Mouse (Mus musculus): Measurements from ENCODE around the gene Cemip. TPM values are rescaled to one million over a fixed set of nuclear protein-coding genes. Genes with fewer than 3 reads are reported as not detected.

Cemip gene
- total and polyA plus RNA-seq, 3 experiments, result under 0.01 TPM; not detected in 2

GRCm38 (mm10) chr7:83892333-83892669, 194.0 kb downstream of the Cemip start:
- in situ Hi-C loops (cut with MboI; ENCODE audit: low pct_ligation_motif_present, low pct_unique_long_range_greater_than_20kb, low sequenced_read_pairs) (loop anchor here (25.0 kb wide), 1 partner anchor 230 kb away; no protein-coding TSS in a partner anchor), dilution Hi-C loops (cut with MboI; ENCODE audit: extremely low pct_ligation_motif_present, extremely low pct_unique_long_range_greater_than_20kb, low sequenced_read_pairs) (no loop called here)
- H3K4me1 ChIP-seq (ENCODE audit: control insufficient read depth in 1 of 2, insufficient read depth in 2 of 2), result peaks cover 0 to 49% of the 10 kb centered on the region in 2 experiments; a peak in 3 of 4 replicates
- H3K79me2 ChIP-seq (replicated peaks; ENCODE audit: control insufficient read depth, extremely low read depth, insufficient read depth, poor library complexity, severe bottlenecking), result peaks cover 24% of the 10 kb centered on the region
- H3K27ac ChIP-seq (ENCODE audit: insufficient read depth, low read depth), result peak overlapping the region; percentile 84
- peak overlapping the region; percentile 80 to 96 (median 88) for H3K4me3 ChIP-seq (replicated peaks in 1 of 3; ENCODE audit: low read depth in 2 of 3, low read length in 2 of 3, poor library complexity in 1 of 3)
- no peaks in the 10 kb centered on the region for H3K27me3 ChIP-seq (replicated peaks)
- peak overlapping the region; percentile 66 for H3K9ac ChIP-seq (ENCODE audit: insufficient read depth, low read depth)
- 0 out of 2 replicates have a peak, but pooled peaks have one; percentile 54 for TF ChIP-seq SIN3A (IDR thresholded peaks at IDR 0.05; ENCODE audit: low read length)
- peak; percentile 39; the same call in 1 of the 2 replicates for TF ChIP-seq CHD2 (IDR thresholded peaks at IDR 0.05; ENCODE audit: low read length)
- TF ChIP-seq RAD21 (IDR thresholded peaks at IDR 0.05; ENCODE audit: low read depth, low read length), result no peak
- no peak for DNase-seq (ENCODE audit: extremely low read depth)
- peaks cover 17 to 26% of the 10 kb centered on the region in 2 experiments for H3K36me3 ChIP-seq (replicated peaks in 1 of 2; ENCODE audit: control insufficient read depth in 1 of 2, insufficient read depth in 1 of 2, low read length in 1 of 2)
- no peaks in the 10 kb centered on the region for H3K9me3 ChIP-seq (replicated peaks; ENCODE audit: low read length)
- H3K4me2 ChIP-seq (ENCODE audit: insufficient read depth, low read depth, poor library complexity, severe bottlenecking), result no peak overlapping the region

GRCm38 (mm10) chr7:83891433-83892332, 194.6 kb downstream of the Cemip start:
- in situ Hi-C loops (cut with MboI; ENCODE audit: low pct_ligation_motif_present, low pct_unique_long_range_greater_than_20kb, low sequenced_read_pairs), result loop anchor here (25.0 kb wide), 1 partner anchor 229 kb away; no protein-coding TSS in a partner anchor
- Histone ChIP-seq H3K27ac (ENCODE audit: insufficient read depth, low read depth) (peak overlapping the region; percentile 84), H3K36me3 (replicated peaks in 1 of 2; ENCODE audit: control insufficient read depth in 1 of 2, insufficient read depth in 1 of 2, low read length in 1 of 2) (peaks cover 13 to 23% of the 10 kb centered on the region in 2 experiments), H3K4me2 (ENCODE audit: insufficient read depth, low read depth, poor library complexity, severe bottlenecking) (peak overlapping the region; percentile 72), H3K79me2 (replicated peaks; ENCODE audit: control insufficient read depth, extremely low read depth, insufficient read depth, poor library complexity, severe bottlenecking) (peaks cover 24% of the 10 kb centered on the region), H3K9me3 (replicated peaks; ENCODE audit: low read length) (peaks cover 1% of the 10 kb centered on the region), H3K4me1 (ENCODE audit: control insufficient read depth in 1 of 2, insufficient read depth in 2 of 2) (peaks cover 0 to 47% of the 10 kb centered on the region in 2 experiments; a peak in 3 of 4 replicates), H3K4me3 (replicated peaks in 1 of 3; ENCODE audit: low read depth in 2 of 3, low read length in 2 of 3, poor library complexity in 1 of 3) (peak overlapping the region; percentile 80 to 96 (median 88)), H3K27me3 (replicated peaks) (no peaks in the 10 kb centered on the region), H3K9ac (ENCODE audit: insufficient read depth, low read depth) (peak overlapping the region; percentile 66)
- dilution Hi-C loops (cut with MboI; ENCODE audit: extremely low pct_ligation_motif_present, extremely low pct_unique_long_range_greater_than_20kb, low sequenced_read_pairs), result no loop called here
- DNase-seq (ENCODE audit: extremely low read depth), result peak; percentile 99
- TF ChIP-seq RAD21 (IDR thresholded peaks at IDR 0.05; ENCODE audit: low read depth, low read length), result no peak; the same call in 1 of the 2 replicates
- TF ChIP-seq ZKSCAN1 (IDR thresholded peaks at IDR 0.05; ENCODE audit: borderline replicate concordance, low read depth, low read length), result no peak
- TF ChIP-seq USF1 (IDR thresholded peaks at IDR 0.05; ENCODE audit: low read depth, low read length), result no peak
- no peak for TF ChIP-seq ZNF384 (IDR thresholded peaks at IDR 0.05; ENCODE audit: low read depth, low read length)
- TF ChIP-seq UBTF (IDR thresholded peaks at IDR 0.05; ENCODE audit: low read depth, low read length), result no peak
- TF ChIP-seq E2F4 (IDR thresholded peaks at IDR 0.05; ENCODE audit: insufficient replicate concordance, low read depth, low read length), result no peak
- no peak; the same call in 1 of the 2 replicates for TF ChIP-seq MXI1 (IDR thresholded peaks at IDR 0.05; ENCODE audit: low read depth, low read length)
- TF ChIP-seq ZMIZ1 (IDR thresholded peaks at IDR 0.05; ENCODE audit: low read depth, low read length), result peak; percentile 88; the same call in 1 of the 2 replicates
- no peak for TF ChIP-seq ZC3H11A (IDR thresholded peaks at IDR 0.05; ENCODE audit: low read depth, low read length)
- no peak for TF ChIP-seq CHD2 (IDR thresholded peaks at IDR 0.05; ENCODE audit: low read length)
- 0 out of 2 replicates have a peak, but pooled peaks have one; percentile 41 for TF ChIP-seq ELF1 (IDR thresholded peaks at IDR 0.05; ENCODE audit: low read depth, low read length)
- TF ChIP-seq MAX (IDR thresholded peaks at IDR 0.05; ENCODE audit: low read length), result peak; percentile 68; the same call in 1 of the 2 replicates
- TF ChIP-seq TCF12 (IDR thresholded peaks at IDR 0.05; ENCODE audit: low read depth, low read length), result peak; percentile 89
- TF ChIP-seq BHLHE40 (IDR thresholded peaks at IDR 0.05; ENCODE audit: low read depth, low read length), result no peak
- TF ChIP-seq POLR2AphosphoS2 (IDR thresholded peaks at IDR 0.05; ENCODE audit: low read depth, low read length), result no peak
- TF ChIP-seq MAZ (IDR thresholded peaks at IDR 0.05; ENCODE audit: low read depth, low read length), result peak; percentile 44
- no peak; the same call in 1 of the 2 replicates for TF ChIP-seq MYC (IDR thresholded peaks at IDR 0.05; ENCODE audit: low read depth, low read length)
- peak; percentile 88 for TF ChIP-seq NRF1 (IDR thresholded peaks at IDR 0.05; ENCODE audit: low read depth, low read length)
- TF ChIP-seq IRF4 (IDR thresholded peaks at IDR 0.05; ENCODE audit: low read depth, low read length), result peak; percentile 50
- TF ChIP-seq GABPA (IDR thresholded peaks at IDR 0.05; ENCODE audit: insufficient replicate concordance, low read depth, low read length), result no peak
- 0 out of 2 replicates have a peak, but pooled peaks have one; percentile 9 for TF ChIP-seq JUND (conservative IDR thresholded peaks at IDR 0.05; ENCODE audit: low read depth, low read length)
- peak; percentile 93 for TF ChIP-seq POLR2A (IDR thresholded peaks at IDR 0.05; ENCODE audit: low read depth, low read length)
- no peak; the same call in 1 of the 2 replicates for TF ChIP-seq SIN3A (IDR thresholded peaks at IDR 0.05; ENCODE audit: low read length)
- TF ChIP-seq RCOR1 (conservative IDR thresholded peaks at IDR 0.05; ENCODE audit: low read depth, low read length), result no peak
- TF ChIP-seq HCFC1 (IDR thresholded peaks at IDR 0.05; ENCODE audit: low read depth, low read length), result peak; percentile 67
- TF ChIP-seq CHD1 (IDR thresholded peaks at IDR 0.05; ENCODE audit: low read depth, low read length), result no peak
- no peak for TF ChIP-seq USF2 (conservative IDR thresholded peaks at IDR 0.05; ENCODE audit: low read depth, low read length)
- 0 out of 2 replicates have a peak, but pooled peaks have one; percentile 34 for TF ChIP-seq KAT2A (IDR thresholded peaks at IDR 0.05; ENCODE audit: insufficient replicate concordance, low read length)
- no peak for TF ChIP-seq SMC3 (IDR thresholded peaks at IDR 0.05; ENCODE audit: low read depth, low read length)

Data from CH12.LX (cell line).